Mouse (Mus musculus): Measurements from ENCODE around the gene Natd1.

The Natd1 gene

GRCm38 (mm10) chr11:60931869-60932481, 17.4 kb upstream of the Natd1 start, which contains the start of gene Map2k3:
Gene Map2k3, plus strand, starts transcription at chr11:60932033.
- DNase-seq (ENCODE audit: inconsistent ontology term) = peak; percentile 97

GRCm38 (mm10) chr11:60931282-60931868, 16.8 kb upstream of the Natd1 start:
- no peak for DNase-seq (ENCODE audit: inconsistent ontology term)

- peak; percentile 84 for DNase-seq (ENCODE audit: inconsistent ontology term)
These were observed 16.3 kb upstream of the Natd1 start for GRCm38 (mm10) chr11:60930724-60931281.

GRCm38 (mm10) chr11:60927264-60927663, 12.7 kb upstream of the Natd1 start:
- DNase-seq (ENCODE audit: inconsistent ontology term) = peak; percentile 74

- DNase-seq (ENCODE audit: inconsistent ontology term) = no peak
These were observed 10.4 kb upstream of the Natd1 start for GRCm38 (mm10) chr11:60924981-60925380.

- DNase-seq (ENCODE audit: inconsistent ontology term) = no peak
These were observed 9.9 kb upstream of the Natd1 start for GRCm38 (mm10) chr11:60924498-60924897.

GRCm38 (mm10) chr11:60922964-60923363, 8.4 kb upstream of the Natd1 start:
- no peak for DNase-seq (ENCODE audit: inconsistent ontology term)

- no peak for DNase-seq (ENCODE audit: inconsistent ontology term)
These were observed 7.6 kb upstream of the Natd1 start for GRCm38 (mm10) chr11:60922195-60922594.

GRCm38 (mm10) chr11:60920021-60920420, 5.5 kb upstream of the Natd1 start:
- DNase-seq (ENCODE audit: inconsistent ontology term) = no peak

GRCm38 (mm10) chr11:60915201-60915600, 651 bp upstream of the Natd1 start:
- DNase-seq (ENCODE audit: inconsistent ontology term) = no peak

GRCm38 (mm10) chr11:60913301-60914196, 1.0 kb downstream of the Natd1 start:
- DNase-seq (ENCODE audit: inconsistent ontology term) = peak; percentile 90

- no peak for DNase-seq (ENCODE audit: inconsistent ontology term)
These were observed 2.0 kb downstream of the Natd1 start for GRCm38 (mm10) chr11:60912525-60912973.

- no peak for DNase-seq (ENCODE audit: inconsistent ontology term)
These were observed 4.9 kb downstream of the Natd1 start for GRCm38 (mm10) chr11:60909626-60910025.

GRCm38 (mm10) chr11:60908073-60908472, 6.5 kb downstream of the Natd1 start:
- DNase-seq (ENCODE audit: inconsistent ontology term) = no peak

GRCm38 (mm10) chr11:60906449-60906848, 8.1 kb downstream of the Natd1 start:
- DNase-seq (ENCODE audit: inconsistent ontology term) = no peak

- DNase-seq (ENCODE audit: inconsistent ontology term) = no peak
These were observed 9.0 kb downstream of the Natd1 start for GRCm38 (mm10) chr11:60905407-60906120.

- DNase-seq (ENCODE audit: inconsistent ontology term) = no peak
These were observed 10.9 kb downstream of the Natd1 start for GRCm38 (mm10) chr11:60903661-60904061.

- no peak for DNase-seq (ENCODE audit: inconsistent ontology term)
These were observed 12.1 kb downstream of the Natd1 start for GRCm38 (mm10) chr11:60902486-60902885.

GRCm38 (mm10) chr11:60902001-60902400, 12.5 kb downstream of the Natd1 start:
- DNase-seq (ENCODE audit: inconsistent ontology term) = no peak

GRCm38 (mm10) chr11:60895915-60896314, 18.6 kb downstream of the Natd1 start:
- DNase-seq (ENCODE audit: inconsistent ontology term) = no peak

- no peak for DNase-seq (ENCODE audit: inconsistent ontology term)
These were observed 23.8 kb downstream of the Natd1 start for GRCm38 (mm10) chr11:60890744-60891143.
